Mouse (Mus musculus): ENCODE results near the gene Slc6a21. TPM values are rescaled to one million over a fixed set of nuclear protein-coding genes. Genes with fewer than 3 reads are reported as not detected.

The Slc6a21 gene
- polyA plus RNA-seq (2012; rRNA removed), result 0.04 and 0.09 TPM in 2 replicates

GRCm38 (mm10) chr7:45277136-45277760, at the start of gene Slc6a21:
Gene Slc6a21 (plus strand): TSS chr7:45277513.

GRCm38 (mm10) chr7:45238723-45239496, 38.4 kb upstream of the Slc6a21 start, which contains the start of gene Cd37:
Gene Cd37 (minus strand): TSS chr7:45239115.

GRCm38 (mm10) chr7:45240633-45241388, 36.5 kb upstream of the Slc6a21 start, which contains the start of gene Slc6a16:
Gene Slc6a16 (plus strand): TSS chr7:45241085.

GRCm38 (mm10) chr7:45333431-45333982, 56.2 kb downstream of the Slc6a21 start, which contains the start of gene Trpm4:
Gene Trpm4 (minus strand): TSS chr7:45333780.

GRCm38 (mm10) chr7:45335056-45335455, 57.7 kb downstream of the Slc6a21 start, which contains the start of gene Hrc:
Gene Hrc (plus strand): TSS chr7:45335290.

Other genes starting within 250 kb of the Slc6a21 start
- gene Prr12, start 224.6 kb upstream of the Slc6a21 start, polyA plus RNA-seq (2012; rRNA removed), result 1.1 and 1.7 TPM in 2 replicates
- 24.0 and 24.4 TPM in 2 replicates for gene Nosip, start 215.1 kb upstream of the Slc6a21 start, polyA plus RNA-seq (2012; rRNA removed)
- gene Prrg2, start 214.8 kb upstream of the Slc6a21 start, polyA plus RNA-seq (2012; rRNA removed), result 17.7 and 19.5 TPM in 2 replicates
- gene Rcn3, start 185.3 kb upstream of the Slc6a21 start, polyA plus RNA-seq (2012; rRNA removed), result 18.6 and 20.0 TPM in 2 replicates
- gene Fcgrt, start 173.7 kb upstream of the Slc6a21 start, polyA plus RNA-seq (2012; rRNA removed), result 64.9 and 71.1 TPM in 2 replicates
- gene Rps11, start 153.1 kb upstream of the Slc6a21 start, polyA plus RNA-seq (2012; rRNA removed), result 256 and 267 TPM in 2 replicates
- gene Rpl13a, start 148.8 kb upstream of the Slc6a21 start, polyA plus RNA-seq (2012; rRNA removed), result 1,073 and 1,547 TPM in 2 replicates
- 0.05 and 0.17 TPM in 2 replicates for gene Gm45713, start 141.3 kb upstream of the Slc6a21 start, polyA plus RNA-seq (2012; rRNA removed)
- 7.5 and 8.3 TPM in 2 replicates for gene Flt3l, start 141.1 kb upstream of the Slc6a21 start, polyA plus RNA-seq (2012; rRNA removed)
- gene Pih1d1, start 123.2 kb upstream of the Slc6a21 start, polyA plus RNA-seq (2012; rRNA removed), result 32.5 and 35.0 TPM in 2 replicates
- gene Aldh16a1, start 122.9 kb upstream of the Slc6a21 start, polyA plus RNA-seq (2012; rRNA removed), result 20.1 and 26.3 TPM in 2 replicates
- 0.01 TPM in 2 replicates for gene Slc17a7, start 113.6 kb upstream of the Slc6a21 start, polyA plus RNA-seq (2012; rRNA removed)
- not detected in 2 replicates for gene Gfy, start 97.9 kb upstream of the Slc6a21 start, polyA plus RNA-seq (2012; rRNA removed)
- not detected in 2 replicates for gene Pth2, start 96.5 kb upstream of the Slc6a21 start, polyA plus RNA-seq (2012; rRNA removed)
- gene Ccdc155, start 72.6 kb upstream of the Slc6a21 start, polyA plus RNA-seq (2012; rRNA removed), result 0.04 and 0.05 TPM in 2 replicates
- 0.42 and 0.52 TPM in 2 replicates for gene Dkkl1, start 65.4 kb upstream of the Slc6a21 start, polyA plus RNA-seq (2012; rRNA removed)
- 21.0 and 23.1 TPM in 2 replicates for gene Tead2, start 61.8 kb upstream of the Slc6a21 start, polyA plus RNA-seq (2012; rRNA removed)
- gene Cd37, start 38.4 kb upstream of the Slc6a21 start, polyA plus RNA-seq (2012; rRNA removed), result 30.2 and 33.5 TPM in 2 replicates
- gene Slc6a16, start 36.4 kb upstream of the Slc6a21 start, polyA plus RNA-seq (2012; rRNA removed), result 0.05 and 0.06 TPM in 2 replicates
- 3.7 and 4.2 TPM in 2 replicates for gene Trpm4, start 56.3 kb downstream of the Slc6a21 start, polyA plus RNA-seq (2012; rRNA removed)
- 0.20 and 0.34 TPM in 2 replicates for gene Hrc, start 57.8 kb downstream of the Slc6a21 start, polyA plus RNA-seq (2012; rRNA removed)
- gene Ppfia3, start 89.5 kb downstream of the Slc6a21 start, polyA plus RNA-seq (2012; rRNA removed), result 0.06 and 0.07 TPM in 2 replicates
- 0.12 and 0.20 TPM in 2 replicates for gene Lin7b, start 93.1 kb downstream of the Slc6a21 start, polyA plus RNA-seq (2012; rRNA removed)
- gene Snrnp70, start 118.2 kb downstream of the Slc6a21 start, polyA plus RNA-seq (2012; rRNA removed), result 152 and 184 TPM in 2 replicates
- not detected in 2 replicates for gene Kcna7, start 128.1 kb downstream of the Slc6a21 start, polyA plus RNA-seq (2012; rRNA removed)
- 0.15 and 0.17 TPM in 2 replicates for gene Ntf5, start 136.2 kb downstream of the Slc6a21 start, polyA plus RNA-seq (2012; rRNA removed)
- not detected in 2 replicates for gene Lhb, start 143.3 kb downstream of the Slc6a21 start, polyA plus RNA-seq (2012; rRNA removed)
- gene Gys1, start 157.3 kb downstream of the Slc6a21 start, polyA plus RNA-seq (2012; rRNA removed), result 7.5 and 9.9 TPM in 2 replicates
- gene Ruvbl2, start 160.6 kb downstream of the Slc6a21 start, polyA plus RNA-seq (2012; rRNA removed), result 37.3 and 45.2 TPM in 2 replicates
- 1,700 and 2,007 TPM in 2 replicates for gene Ftl1, start 182.4 kb downstream of the Slc6a21 start, polyA plus RNA-seq (2012; rRNA removed)
- 47.6 and 49.6 TPM in 2 replicates for gene Bax, start 189.4 kb downstream of the Slc6a21 start, polyA plus RNA-seq (2012; rRNA removed)
- gene Tulp2, start 204.4 kb downstream of the Slc6a21 start, polyA plus RNA-seq (2012; rRNA removed), result 0.12 and 0.15 TPM in 2 replicates
- 0.12 TPM in 1 of 2 replicates, not detected in the other for gene Gm45808, start 209.3 kb downstream of the Slc6a21 start, polyA plus RNA-seq (2012; rRNA removed)
- gene Dhdh, start 211.3 kb downstream of the Slc6a21 start, polyA plus RNA-seq (2012; rRNA removed), result 5.7 and 6.5 TPM in 2 replicates
- 75.2 and 76.4 TPM in 2 replicates for gene Nucb1, start 232.9 kb downstream of the Slc6a21 start, polyA plus RNA-seq (2012; rRNA removed)
- gene Ppp1r15a, start 248.8 kb downstream of the Slc6a21 start, polyA plus RNA-seq (2012; rRNA removed), result 79.7 and 101 TPM in 2 replicates
- gene Plekha4, start 248.8 kb downstream of the Slc6a21 start, polyA plus RNA-seq (2012; rRNA removed), result 1.2 and 1.7 TPM in 2 replicates

All from liver, embryonic 18 days (tissue).